Mouse (Mus musculus): ENCODE measurements at regions not wholly inside any gene's neighbourhood (a gene's known extent, or its start where the extent isn't known, plus 50 kb on each side); places are given as distances from the start of the nearest gene placed in this dataset.

DNA sequence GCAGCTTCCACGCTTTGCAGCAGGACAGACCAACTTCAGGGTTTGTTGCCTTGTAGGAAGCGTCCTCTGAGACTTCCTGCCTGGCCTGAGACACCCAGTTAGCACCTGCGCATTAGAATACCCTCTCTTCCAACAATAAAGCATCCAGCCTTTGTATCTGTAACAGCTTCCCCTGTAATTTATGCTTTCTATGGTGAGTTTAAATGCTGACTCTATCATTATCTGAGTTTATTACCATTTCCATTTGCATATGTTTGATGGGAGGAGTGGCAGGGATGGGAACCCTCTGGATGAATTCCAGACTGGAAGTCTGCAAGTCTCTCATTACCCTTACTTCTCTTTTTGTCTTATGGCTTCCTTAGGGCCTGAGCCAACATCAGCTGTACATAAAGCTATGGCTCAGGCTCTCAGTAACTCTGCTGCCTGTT, 415.8 kb downstream of the Brinp2 start:
- TF ChIP-seq CTCF (IDR thresholded peaks at IDR 0.05; ENCODE audit: low read depth), result no peak
- TF ChIP-seq EP300 (optimal IDR thresholded peaks at IDR 0.05), result no peak
